Mouse (Mus musculus) embryonic stem cell, embryonic (primary cell): ENCODE results near the gene Sel1l3.

Experiments
- CTCF ChIA-PET, 4 experiments: fragments of 300-600 bp in 2 of 4; fragments of 350-600 bp in 2 of 4; sonication (Branson Sonifier 250); formaldehyde crosslinking; loops; one replicate each; lab custom pipeline; 2022; ENCODE audit warnings: inconsistent platforms in 2 of 4; lab: Charles Lee
- POLR2A ChIA-PET, 4 experiments: fragments of 300-600 bp in 2 of 4; fragments of 350-600 bp in 2 of 4; sonication (Branson Sonifier 250); formaldehyde crosslinking; loops; one replicate each; lab custom pipeline; 2022; ENCODE audit warnings: antibody characterized with exemption in 4 of 4, inconsistent platforms in 1 of 4; lab: Charles Lee

Sel1l3 gene

DNA sequence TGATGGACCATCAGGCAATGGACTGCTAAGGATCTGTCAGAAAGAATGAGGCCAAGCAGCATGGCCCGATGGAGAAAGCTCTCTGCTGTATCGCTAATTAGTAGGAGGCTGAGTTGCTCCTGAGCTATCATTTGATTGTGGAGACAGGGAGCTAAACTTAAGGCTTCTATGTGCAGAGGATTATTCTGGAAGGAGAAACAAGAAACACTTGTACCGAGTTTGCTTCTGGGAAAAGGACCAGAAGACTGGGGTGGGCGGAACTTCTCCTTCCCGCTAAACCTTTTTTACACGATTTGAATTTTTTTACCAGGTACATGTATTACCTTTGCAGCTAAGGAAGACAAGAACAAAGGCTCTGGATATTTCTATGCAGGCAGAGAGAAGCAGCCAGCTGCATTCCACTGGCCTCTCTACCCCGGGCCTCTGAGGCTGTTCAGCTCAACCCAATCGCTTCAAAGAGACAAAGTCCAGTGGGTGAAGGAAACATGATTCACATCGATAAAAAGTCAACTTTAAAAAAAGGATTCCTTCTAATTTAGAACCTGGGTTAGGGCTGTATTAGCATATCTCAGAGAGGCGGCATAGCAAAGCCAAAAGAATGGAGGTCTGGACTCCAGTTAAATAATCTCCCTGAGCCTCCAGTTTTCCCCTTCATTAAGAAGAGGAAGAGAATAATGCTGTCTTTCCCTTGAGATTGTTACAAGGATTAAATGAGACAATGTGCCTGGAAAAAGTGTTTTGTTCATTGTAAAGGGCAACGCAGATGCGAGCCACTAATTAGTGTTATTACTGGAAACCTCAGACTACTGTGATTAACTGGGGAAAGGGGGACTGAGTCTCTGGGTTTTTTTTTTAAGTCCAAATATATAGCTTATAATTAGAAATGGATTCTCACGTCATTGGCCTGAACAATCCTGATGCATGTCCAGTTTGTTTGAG, 20.4 kb downstream of the Sel1l3 start:
- ChIA-PET CTCF (interaction anchor here in 1 of 4 experiments (0.6 kb wide), 1 partner anchor 1048 kb away, joined by 3 read pairs; no protein-coding TSS in a partner anchor), POLR2A (interaction anchor here in 1 of 4 experiments (0.5 to 0.6 kb wide), 2 partner anchors 410 to 590 kb away, joined by 3 read pairs; no protein-coding TSS in a partner anchor)

DNA sequence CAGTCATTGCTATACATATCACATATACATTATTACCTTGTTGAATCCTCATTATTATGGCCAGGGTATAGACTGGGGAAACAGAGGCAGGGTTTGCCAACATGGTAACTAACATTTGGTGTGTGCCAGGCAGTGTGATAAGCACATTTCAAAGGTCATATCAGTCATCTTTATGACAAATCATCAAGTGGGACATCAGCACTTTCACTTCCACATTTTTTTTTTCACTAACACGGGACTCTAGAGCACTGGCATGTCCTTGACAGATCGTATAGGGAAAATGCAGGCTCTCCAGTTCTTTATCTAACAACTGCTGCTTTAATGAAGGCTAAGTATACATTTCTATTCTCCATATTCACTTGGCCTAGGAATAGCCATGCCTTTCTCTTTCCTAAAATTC, 25.1 kb downstream of the Sel1l3 start:
- ChIA-PET CTCF (no interaction called here), POLR2A (interaction anchor here in 1 of 4 experiments (0.6 kb wide), 1 partner anchor 802 kb away, joined by 6 read pairs; no protein-coding TSS in a partner anchor)

DNA sequence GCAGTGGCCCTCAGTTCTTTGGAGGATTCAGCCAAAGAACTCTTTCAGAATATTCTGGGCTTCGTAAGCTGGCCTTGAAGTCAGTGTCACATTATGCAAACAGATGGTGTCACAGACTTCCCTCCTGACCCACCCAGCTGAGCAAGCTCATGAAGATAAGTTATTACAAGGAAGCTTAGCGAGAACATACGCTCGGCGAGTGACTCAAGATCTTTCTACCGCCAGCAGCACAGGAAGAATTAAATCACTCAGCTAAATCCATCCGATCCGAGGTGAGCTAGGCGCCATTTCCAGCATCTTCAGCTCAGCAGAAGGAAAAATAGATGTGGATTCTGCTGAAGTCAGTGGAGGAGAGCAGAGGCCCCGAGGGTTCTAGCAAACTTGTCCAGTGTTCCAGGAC, 26.5 kb downstream of the Sel1l3 start:
- ChIA-PET POLR2A (no interaction called here), CTCF (no interaction called here)

DNA sequence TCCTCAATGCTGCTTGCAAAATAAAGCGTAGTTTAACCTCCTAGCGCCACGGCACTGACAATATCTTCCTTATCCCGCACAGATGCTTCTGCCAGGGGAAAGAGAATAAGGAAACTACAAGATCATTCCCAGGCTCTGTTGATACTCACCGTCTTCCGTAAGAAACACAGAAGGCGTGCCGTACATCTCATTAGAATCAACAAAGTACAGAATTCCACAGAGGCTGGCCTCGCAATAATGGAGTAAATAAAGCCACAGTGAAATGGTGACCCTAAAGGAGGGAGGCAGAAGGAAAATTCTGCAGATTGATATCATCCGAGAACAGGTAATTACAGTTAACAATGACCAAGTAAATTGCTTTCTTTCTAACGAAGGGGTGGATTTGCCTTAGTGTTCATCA, 27.9 kb downstream of the Sel1l3 start:
- CTCF ChIA-PET, result no interaction called here
- POLR2A ChIA-PET, result no interaction called here

DNA sequence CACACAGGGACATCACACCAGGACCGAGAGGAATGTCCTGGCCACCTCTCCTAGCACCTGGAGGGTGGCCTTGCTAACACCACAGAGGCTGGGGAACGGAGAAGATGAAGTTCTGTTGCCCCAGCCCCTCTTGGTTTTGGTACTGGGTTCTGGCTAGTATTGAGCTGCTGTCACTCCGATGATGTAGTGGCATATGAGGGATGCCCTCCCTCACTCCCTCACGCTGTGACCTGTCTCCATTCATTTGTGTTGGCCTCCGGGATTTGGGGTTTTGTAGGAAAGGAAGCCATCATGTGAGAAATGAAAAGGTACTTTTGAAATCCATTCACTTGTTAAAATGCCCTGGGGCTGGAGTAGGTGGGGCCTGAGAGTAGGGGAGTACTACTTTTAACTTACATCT, 33.8 kb downstream of the Sel1l3 start:
- ChIA-PET CTCF (interaction anchor here in 1 of 4 experiments (0.6 kb wide), 2 partner anchors 67 to 94 kb away, joined by 3 read pairs; no protein-coding TSS in a partner anchor), POLR2A (no interaction called here)

DNA sequence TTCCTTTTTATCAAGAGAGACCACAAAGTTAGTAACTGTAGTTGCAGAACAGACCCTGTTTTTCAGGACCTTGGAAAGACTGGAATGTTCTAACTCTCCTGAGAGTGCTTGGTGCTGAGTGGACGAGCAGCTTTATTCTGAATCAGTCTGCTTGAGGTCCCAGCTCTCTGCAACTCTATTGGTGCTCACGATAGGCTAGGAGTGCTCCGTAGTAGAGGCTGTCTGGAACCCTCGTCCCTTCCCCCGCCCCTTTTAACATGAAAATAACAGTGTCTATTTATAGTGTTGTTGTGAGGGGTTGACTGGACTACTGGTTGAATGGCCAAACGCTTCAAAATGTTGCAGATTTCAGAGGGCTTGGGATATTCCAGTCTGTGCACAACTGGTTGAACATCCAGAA, 37.0 kb downstream of the Sel1l3 start:
- ChIA-PET CTCF (no interaction called here), POLR2A (interaction anchor here in 1 of 4 experiments (0.5 kb wide), 1 partner anchor 161 kb away, joined by 8 read pairs; no protein-coding TSS in a partner anchor)

DNA sequence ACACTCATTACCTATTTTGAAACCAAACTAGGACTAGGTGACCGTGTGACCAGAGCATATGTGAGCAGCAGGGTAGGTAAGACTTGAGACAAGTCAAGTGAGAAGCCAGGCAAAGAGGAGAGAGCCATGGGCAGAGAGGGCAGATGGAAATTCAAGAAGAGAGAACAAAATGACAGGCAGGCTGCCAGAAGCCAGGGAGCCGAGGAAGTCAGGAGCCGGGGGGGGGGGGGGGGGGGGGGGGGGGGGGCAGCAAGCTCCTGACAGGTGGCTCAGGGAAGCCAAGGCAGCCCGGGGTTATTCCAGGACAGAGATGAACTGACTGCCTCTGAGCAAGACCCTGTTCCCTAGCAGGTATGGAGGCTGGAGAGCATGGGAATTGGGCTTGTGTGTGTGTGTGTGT, 37.7 kb downstream of the Sel1l3 start:
- POLR2A ChIA-PET, result no interaction called here

DNA sequence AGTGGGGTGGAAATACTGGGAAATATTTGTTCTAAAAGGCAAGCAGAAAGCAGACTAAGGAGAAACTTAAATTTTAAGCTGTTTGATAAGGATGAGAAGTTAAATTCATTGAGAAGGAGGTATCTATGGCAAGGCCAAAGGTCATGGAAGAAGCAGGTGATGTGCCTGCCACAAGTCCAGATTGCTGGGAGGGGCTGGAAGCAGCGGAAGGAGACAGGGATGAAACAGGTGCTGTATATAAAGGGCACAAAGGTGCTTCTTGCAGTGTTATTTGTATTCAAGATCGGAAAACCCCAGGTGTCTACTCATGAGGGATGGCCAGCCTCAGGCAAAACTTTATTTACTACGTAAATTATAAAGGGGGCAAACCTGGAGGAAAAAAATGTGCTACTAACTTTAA, 38.5 kb downstream of the Sel1l3 start:
- ChIA-PET CTCF (no interaction called here), POLR2A (no interaction called here)

More for the DNA sequence above, 37.7 kb downstream of the Sel1l3 start:
- CTCF ChIA-PET, result no interaction called here

DNA sequence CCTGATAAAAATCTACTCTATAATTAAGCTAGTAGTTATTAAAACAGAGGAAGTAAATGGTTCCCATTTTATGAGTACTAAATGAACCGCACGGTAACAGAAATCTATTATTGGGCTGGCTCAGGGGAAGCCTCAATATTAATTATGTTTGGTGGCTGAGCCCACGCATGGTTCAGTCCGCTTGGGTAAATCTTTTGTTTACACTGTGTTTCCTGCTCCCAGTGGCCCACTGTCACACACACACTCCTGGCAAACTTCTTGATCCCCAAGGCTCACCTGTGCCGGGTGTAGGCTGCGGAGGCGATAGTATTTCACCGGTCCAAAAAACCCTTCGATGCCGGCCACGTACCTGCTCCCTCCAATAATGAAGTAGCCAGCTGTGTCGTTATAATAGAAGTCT, 39.3 kb downstream of the Sel1l3 start:
- CTCF ChIA-PET, result no interaction called here
- POLR2A ChIA-PET, result no interaction called here

DNA sequence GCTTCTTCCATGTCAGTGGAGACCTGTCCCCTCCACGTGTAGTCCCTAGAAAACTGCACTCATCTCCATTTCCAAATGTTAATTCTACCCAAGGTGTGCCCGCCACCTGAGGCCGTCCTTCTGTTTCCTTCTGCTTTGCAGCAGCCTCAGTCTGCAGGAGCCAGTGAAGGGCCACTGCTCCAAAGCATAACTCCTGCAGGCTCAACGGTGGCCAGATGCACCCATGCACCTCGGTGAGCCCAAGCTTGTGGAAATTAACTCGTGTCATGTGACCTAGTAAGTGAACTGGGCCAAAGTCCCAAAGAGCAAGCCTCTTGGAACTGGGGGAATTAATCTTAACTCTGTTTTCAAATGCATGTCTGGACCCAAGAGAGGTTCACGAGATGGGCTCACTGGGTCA, 40.8 kb downstream of the Sel1l3 start:
- ChIA-PET CTCF (no interaction called here), POLR2A (interaction anchor here in 1 of 4 experiments (0.5 kb wide), 1 partner anchor 182 kb away, joined by 3 read pairs; no protein-coding TSS in a partner anchor)

DNA sequence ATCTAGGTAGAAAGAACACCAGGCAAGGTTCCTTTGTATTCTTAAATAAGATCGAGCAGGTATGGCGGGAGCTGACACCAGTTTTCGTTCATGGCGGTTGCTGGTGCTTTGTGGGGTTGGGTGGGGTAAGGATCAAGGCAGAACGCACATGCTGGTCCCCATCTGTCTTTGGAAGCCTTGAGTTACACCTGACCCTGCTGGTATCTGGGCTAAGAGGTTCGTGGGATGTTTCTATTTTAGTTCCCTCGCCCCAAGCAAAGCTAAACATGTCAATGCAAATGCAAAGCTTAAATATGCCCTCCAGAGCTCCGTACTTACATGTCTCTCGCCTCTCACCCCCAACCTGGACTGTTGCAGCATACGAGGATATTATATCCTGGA, 41.5 kb downstream of the Sel1l3 start:
- ChIA-PET CTCF (no interaction called here), POLR2A (interaction anchor here in 1 of 4 experiments (0.5 kb wide), 1 partner anchor 183 kb away, joined by 3 read pairs; no protein-coding TSS in a partner anchor)

DNA sequence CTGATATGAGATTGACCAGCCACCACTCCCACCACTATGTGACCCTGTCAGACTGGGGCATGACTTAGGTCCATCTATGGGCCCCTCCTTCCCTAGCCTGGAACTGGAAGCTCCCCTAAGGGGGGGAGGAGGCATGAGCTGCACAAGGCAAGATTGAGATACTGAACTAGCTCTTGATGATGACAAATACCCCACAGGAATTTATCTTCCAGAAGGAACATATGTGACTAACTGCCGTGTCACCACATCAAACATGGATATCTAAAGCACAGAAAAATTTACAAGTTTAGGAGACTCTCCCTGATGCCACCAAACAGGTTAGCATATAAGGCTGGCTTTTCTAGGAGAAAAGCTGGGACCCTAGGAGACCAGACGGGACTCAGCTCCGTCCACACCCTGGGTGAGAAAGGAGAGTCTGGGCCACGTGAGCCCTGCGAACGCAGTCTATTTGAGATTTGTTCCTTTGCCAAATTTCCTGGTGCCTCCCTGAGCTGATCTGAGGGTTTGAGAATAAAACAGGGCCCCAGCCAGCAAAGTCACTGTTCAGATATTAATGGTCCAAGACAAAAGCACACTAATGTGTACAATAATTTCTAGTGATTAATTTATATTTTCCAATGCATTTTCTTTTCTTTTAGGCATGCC, 42.0 kb downstream of the Sel1l3 start:
- ChIA-PET POLR2A (no interaction called here), CTCF (no interaction called here)

DNA sequence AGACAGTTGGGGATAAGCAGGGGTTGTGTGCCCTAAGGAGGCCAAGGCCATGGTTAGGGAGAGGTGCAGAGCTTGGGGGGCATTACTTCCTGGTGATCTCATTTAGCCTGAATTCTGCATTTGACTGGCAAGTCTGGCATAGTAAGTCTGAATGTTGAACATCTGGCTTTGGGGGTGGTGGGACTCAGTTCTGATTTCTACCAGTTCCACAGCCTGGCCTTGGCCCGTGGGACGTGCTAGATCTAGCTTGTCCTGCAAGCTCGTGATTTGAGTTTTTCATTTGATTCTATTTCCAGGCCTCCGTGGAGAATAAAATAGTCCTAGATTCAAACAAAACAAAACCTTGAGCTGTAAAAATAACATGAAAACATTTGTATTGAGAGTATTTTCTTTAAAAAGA, 46.2 kb downstream of the Sel1l3 start:
- POLR2A ChIA-PET, result no interaction called here
- CTCF ChIA-PET, result no interaction called here

DNA sequence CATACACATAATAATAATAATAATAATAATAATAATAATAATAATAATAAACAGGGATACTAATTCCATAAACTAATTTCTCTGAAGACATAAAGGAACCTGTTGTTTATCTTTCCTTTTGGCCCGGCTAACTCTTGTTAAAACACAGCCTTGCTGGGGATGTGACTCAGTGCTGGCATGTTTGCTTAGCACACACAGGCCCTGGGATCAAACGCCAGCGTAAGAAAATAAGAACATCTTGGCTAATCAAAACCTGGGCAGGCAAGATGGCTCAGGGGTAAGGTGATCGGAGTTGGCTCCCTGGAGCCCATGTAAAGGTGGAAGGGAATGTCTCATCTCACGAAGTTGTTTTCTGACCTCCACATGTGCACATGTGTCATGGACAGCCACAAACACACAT, 48.1 kb downstream of the Sel1l3 start:
- CTCF ChIA-PET, result no interaction called here

DNA sequence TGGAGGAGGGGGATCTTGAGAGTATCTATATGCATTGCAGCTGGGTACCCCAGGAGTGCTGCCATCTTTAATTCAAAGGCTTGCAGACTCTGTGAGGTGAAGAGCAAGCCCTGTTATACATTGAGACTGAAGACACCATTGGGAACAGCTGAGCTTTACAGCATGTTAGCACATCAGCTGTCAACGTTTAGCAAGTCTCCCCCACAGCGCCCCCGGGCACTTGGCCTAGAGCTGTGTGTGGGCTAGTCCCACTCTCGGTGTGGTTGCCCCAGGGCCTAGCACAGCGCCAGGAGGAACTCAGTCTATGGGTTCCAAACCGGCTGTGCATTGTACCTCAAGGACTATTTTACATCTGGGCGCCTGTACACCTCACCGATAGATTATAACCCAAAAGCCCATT, 51.3 kb downstream of the Sel1l3 start:
- POLR2A ChIA-PET, result interaction anchor here in 1 of 4 experiments (1.2 kb wide), 1 partner anchor 29 kb away, joined by 3 read pairs; no protein-coding TSS in a partner anchor
- CTCF ChIA-PET, result no interaction called here

More for the DNA sequence above, 48.1 kb downstream of the Sel1l3 start:
- POLR2A ChIA-PET, result interaction anchor here in 1 of 4 experiments (0.6 kb wide), 1 partner anchor 142 kb away, joined by 4 read pairs; no protein-coding TSS in a partner anchor

DNA sequence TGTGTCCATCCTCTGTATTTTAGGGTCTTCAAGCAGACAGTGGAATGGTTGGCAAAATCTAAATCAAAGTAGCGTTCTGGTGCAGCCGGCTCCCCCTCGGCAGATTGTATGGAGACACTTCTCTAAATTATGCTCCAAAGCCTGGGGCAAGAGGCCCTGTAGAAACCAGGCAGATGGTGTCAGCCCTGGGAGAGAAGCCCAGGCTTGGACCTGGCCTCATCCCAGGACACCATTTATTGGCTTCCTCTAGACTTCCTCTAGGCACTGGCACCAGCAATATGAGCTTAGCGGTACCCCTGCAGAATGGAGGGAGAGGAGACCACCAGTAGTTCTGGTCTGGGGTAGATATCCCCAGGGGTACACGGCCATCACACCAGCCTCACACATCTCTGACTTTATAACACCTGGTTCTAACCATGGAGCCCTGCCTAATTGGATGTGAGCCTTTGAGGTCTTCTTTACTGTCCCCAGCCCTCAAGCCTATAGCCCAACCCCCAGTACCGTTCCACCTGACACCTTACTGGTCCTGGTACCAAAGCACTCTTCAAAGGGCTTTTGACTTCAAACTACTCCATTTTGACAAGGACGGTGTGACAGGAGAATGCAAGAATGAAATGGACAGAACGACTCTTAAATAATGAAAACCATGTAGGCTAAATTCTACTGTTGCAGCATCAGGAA, 52.1 kb downstream of the Sel1l3 start:
- ChIA-PET CTCF (no interaction called here), POLR2A (interaction anchor here in 1 of 4 experiments (1.3 kb wide), 1 partner anchor 14 kb away, joined by 4 read pairs; no protein-coding TSS in a partner anchor)

DNA sequence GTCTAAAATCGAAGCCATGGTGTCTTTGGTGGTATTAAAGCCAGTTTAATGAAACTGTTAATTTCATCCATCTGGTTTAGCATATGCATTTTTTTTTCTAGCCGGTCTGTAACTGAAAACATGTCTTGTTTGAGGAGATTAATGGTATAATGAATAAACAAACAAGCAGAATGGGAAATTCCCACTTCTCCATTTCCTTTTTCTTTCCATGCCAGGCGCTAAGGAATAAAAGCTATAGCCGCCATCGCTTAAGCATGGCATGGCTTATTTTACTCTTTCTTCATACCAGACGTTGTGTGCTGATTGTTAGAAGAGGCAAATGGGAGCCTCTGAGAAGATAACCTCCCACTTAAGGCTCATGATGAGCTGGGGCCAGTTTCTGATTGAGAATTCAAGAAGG, 53.5 kb downstream of the Sel1l3 start:
- ChIA-PET CTCF (no interaction called here), POLR2A (interaction anchor here in 1 of 4 experiments (1.3 kb wide), 1 partner anchor 13 kb away, joined by 4 read pairs; no protein-coding TSS in a partner anchor)

DNA sequence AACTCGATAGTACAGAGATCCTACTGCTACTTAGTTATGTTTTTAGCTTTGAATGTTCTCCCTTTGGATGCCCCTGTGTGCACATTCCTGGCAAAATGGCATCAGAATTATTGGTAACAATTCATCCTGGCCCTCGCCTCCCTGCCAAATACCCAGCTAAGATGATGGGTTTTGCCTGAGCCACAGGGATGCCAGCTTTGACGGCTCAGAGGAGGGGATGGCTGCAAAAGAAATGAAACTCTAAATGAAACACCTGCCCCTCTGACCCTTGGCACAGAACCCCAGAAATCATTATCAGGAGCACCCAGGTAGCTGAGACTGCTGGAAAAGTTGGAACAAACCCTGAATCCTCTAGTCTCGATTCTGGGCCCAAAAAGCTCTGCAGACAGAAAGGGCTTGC, 54.1 kb downstream of the Sel1l3 start:
- ChIA-PET CTCF (no interaction called here), POLR2A (no interaction called here)

DNA sequence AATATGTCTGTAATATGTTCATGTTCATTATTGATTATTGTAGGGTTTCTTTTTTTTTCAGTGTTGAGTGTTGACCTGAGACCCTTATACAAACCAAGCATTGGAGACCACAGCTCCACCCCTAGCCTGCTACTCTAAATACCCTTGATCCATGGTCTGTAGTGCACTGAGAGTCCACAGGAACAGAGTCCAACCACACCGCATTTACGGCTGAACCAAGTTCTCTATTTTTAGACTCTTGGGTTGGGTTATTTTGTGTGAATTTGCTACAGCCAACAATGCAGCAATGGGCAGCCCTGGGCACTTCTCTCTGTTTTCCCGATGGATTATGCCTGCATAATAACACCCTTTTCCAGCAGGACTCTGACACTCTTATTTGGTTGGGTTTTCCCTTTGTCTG, 54.6 kb downstream of the Sel1l3 start:
- CTCF ChIA-PET, result no interaction called here
- POLR2A ChIA-PET, result no interaction called here
